Mouse (Mus musculus) kidney, adult 2 months (tissue): ENCODE measurements around the gene Gm10153.
"Not testable (repeated sequence)": the region's sequence is repeated elsewhere in the genome, so short reads cannot be mapped to it uniquely, and the experiment has no call there.

Experiments used
- CTCF ChIP-seq: fragments of 200-500 bp; conservative IDR thresholded peaks from 2 replicates; pipeline ENCODE4 v1.5.1; 2011; ENCODE audit warnings: low read depth, mild to moderate bottlenecking, control low read depth, low read length, moderate library complexity, mixed read lengths; ENCODE audit not compliant: insufficient read depth, insufficient read length
- POLR2A ChIP-seq: fragments of 200-500 bp; IDR thresholded peaks from one replicate; pipeline ENCODE4 v1.6.1; 2011; ENCODE audit warnings: low read depth, low read length, control low read depth

DNA sequence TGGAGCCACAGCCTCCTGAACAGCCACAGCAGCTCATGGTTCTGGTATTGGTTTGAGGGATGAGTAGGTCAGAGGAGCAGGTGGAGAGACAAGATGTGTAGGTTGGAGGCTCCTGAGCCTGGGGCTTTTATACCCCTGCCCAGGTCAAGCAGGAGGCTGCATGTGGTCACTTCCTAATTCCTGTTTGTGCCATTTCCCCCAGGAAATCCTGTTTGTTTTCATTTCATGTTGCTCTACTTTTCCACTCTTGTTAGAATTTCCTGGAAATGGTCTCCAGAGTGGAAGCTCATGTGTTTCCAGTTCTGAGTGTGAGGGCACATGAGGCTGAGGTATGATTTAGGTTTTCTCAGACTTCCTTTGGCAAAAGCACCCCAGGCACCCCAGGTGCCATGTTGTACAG lies 14.3 kb downstream of the Gm10153 start, which contains the start of gene Krtap5-2:
- not testable (repeated sequence) for TF ChIP-seq POLR2A, CTCF
